Mouse (Mus musculus): ENCODE data around the gene Gpatch8.

DNA sequence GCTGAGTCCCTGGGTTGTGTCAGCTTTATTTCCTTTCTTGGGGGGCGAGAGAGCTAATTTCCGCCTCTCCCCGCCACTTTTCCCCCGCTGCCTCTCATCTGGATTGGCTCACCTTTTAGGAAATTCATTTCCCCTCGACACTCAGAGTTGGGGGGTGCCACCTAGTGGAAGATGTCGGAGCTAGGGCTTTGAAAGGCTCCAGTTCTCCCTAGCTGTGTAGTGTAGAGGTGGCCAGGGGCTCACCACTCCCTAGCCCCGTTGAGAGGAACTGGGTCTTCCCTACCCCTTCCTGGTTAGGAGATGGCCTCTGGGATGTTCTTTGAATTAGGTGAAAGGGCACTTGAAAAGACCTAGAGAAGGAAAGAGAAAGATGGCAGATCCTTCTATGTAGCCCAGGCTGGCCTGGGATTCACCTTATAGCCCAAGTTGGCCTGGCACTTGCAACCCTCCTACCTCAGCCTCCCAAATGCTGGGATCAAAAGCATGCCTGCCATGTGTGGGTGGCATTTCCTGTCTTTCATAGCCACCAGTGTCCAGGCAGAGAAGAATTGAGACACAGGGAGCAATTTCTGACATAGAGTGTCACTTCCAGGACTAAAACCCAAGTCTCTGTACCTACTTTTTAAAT is 125.1 kb downstream of the Gpatch8 start:
- TF ChIP-seq POLR2A (IDR thresholded peaks at IDR 0.05; ENCODE audit: insufficient read length, low read depth) (no peak), MAX (IDR thresholded peaks at IDR 0.05; ENCODE audit: low read depth) (no peak), TCF12 (IDR thresholded peaks at IDR 0.05; ENCODE audit: insufficient read depth, poor library complexity, severe bottlenecking) (no peak), MYOD1 (IDR thresholded peaks at IDR 0.05; ENCODE audit: control insufficient read depth in 1 of 3, insufficient read length in 2 of 3, low read depth in 2 of 3) (no peak), CEBPB (IDR thresholded peaks at IDR 0.05; ENCODE audit: insufficient read depth, poor library complexity, severe bottlenecking) (no peak), POLR2AphosphoS2 (IDR thresholded peaks at IDR 0.05; ENCODE audit: insufficient read length, low read depth) (no peak), E2F4 (IDR thresholded peaks at IDR 0.05; ENCODE audit: insufficient read depth) (no peak), USF1 (IDR thresholded peaks at IDR 0.05; ENCODE audit: low read depth) (no peak), MYOG (IDR thresholded peaks at IDR 0.05; ENCODE audit: control insufficient read depth in 1 of 3, insufficient read depth in 1 of 3, insufficient read length in 2 of 3, low read depth in 2 of 3) (no peak), SRF (IDR thresholded peaks at IDR 0.05; ENCODE audit: control insufficient read depth, insufficient read length, low read depth) (no peak), REST (IDR thresholded peaks at IDR 0.05; ENCODE audit: insufficient read depth, insufficient read length) (no peak)

All from myocyte (in vitro differentiated cells).